Mouse (Mus musculus) 416B (cell line): ENCODE measurements around the gene Hebp2.

Source experiments
- DNase-seq: peaks from one replicate; pipeline ENCODE4 v3.0.0; 2011; ENCODE audit warnings: low read depth

Hebp2 gene

GRCm38 (mm10) chr10:18510663-18511062 lies 35.2 kb downstream of the Hebp2 start:
- peak; percentile 43 for DNase-seq

- DNase-seq = no peak
Measured at GRCm38 (mm10) chr10:18508586-18508985, 37.3 kb downstream of the Hebp2 start.

- DNase-seq = no peak
Measured at GRCm38 (mm10) chr10:18507869-18508473, 37.9 kb downstream of the Hebp2 start.

- no peak for DNase-seq
Measured at GRCm38 (mm10) chr10:18506501-18506946, 39.4 kb downstream of the Hebp2 start.

DNA sequence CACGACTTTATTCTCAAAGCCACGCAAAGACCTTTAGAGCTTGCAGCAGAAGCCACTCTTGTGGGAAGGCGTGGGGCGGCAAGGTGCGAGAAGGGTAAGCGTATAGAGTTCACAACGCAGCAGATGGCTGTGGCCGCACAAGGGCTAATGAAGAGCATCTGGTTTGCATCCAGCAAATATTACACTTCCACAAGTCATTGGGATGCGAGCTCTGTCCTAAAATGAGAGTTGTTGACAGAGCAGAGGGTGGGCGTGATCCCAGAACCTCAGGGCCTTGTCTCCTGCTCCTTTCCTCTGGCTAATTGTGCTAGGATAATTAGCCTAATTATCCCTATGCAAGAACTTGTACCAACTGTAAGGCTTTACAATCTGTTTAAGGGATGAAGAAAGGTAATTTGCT lies 40.2 kb downstream of the Hebp2 start:
- DNase-seq = no peak

DNA sequence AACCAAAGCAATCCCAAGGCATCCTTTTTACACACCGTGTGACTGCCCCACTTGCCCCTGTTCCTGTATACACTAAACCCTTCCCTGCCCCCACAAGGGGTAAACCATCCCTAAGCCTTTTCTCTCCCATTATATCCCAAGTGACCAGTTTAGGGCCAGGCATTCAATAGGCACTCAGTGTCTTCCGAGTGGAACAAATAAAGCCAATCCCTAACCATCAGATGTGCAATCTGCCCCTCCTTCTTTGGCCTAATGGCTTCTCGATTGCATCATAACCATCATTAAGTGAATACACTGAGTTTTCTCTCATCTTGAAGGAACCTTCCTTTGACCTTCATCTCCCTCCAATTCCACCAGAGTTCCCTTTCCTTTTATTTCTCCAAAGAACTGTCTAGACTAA lies 43.9 kb downstream of the Hebp2 start:
- DNase-seq = no peak

GRCm38 (mm10) chr10:18497066-18497465 lies 48.8 kb downstream of the Hebp2 start:
- peak; percentile 53 for DNase-seq

- no peak for DNase-seq
Measured at GRCm38 (mm10) chr10:18494249-18494648, 51.6 kb downstream of the Hebp2 start.

- no peak for DNase-seq
Measured at GRCm38 (mm10) chr10:18493010-18493894, 52.6 kb downstream of the Hebp2 start.

DNA sequence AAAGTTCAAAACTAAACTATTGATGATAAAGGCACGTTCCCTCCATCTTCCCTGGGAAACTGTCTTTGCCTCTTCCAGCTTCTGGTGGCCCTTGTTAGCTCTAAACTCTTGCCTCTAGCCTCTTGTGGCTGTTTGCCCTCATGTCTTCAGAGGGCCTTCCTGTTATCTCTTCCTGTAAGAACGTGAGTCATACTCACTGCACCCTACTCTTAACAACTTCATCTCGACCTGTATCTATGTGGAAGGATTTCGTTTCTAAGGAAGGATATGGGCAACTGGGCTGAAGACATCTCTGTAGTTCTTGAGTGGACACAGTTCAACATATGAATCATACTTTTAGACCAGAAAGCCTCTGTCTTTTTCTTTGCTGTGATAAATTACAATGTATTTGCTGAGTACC lies 53.9 kb downstream of the Hebp2 start:
- DNase-seq = peak; percentile 97

DNA sequence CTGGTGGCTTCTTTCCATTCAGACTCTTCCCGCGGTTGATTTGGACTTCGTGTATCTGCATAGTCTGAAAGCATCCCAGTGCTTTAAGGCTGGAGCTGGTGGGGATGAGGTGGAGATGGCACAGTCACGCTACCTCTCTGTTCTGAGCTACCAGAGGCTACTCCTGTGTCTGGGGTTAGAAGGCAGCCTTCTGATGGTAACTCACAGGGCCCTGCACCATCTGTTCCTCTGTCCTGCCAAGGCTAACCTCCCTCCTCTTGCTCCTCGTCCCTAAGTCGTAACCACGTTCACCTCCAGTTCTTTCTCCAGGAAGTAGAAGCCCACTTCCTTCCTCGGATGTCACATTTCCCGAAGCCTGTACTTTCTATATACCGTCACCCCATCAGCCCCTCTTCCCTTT lies 55.9 kb downstream of the Hebp2 start:
- DNase-seq = peak; percentile 27
